Mouse (Mus musculus) liver, embryonic 13.5 days (tissue): ENCODE data around the gene Elf2. TPM values are rescaled to one million over a fixed set of nuclear protein-coding genes. Genes with fewer than 3 reads are reported as not detected.
"Not testable (repeated sequence)": the region's sequence is repeated elsewhere in the genome, so short reads cannot be mapped to it uniquely, and the experiment has no call there.

Experiments used
- ATAC-seq: fragments of 200-750 bp; cut with Nextera tagmentation; 2 replicates; pipeline ENCODE4 v1.8.0; 2017; ENCODE audit warnings: low read depth, mild to moderate bottlenecking, moderate number of reproducible peaks, moderate library complexity
- DNase-seq: peaks from one replicate; pipeline ENCODE4 v3.0.0; 2022
- H3K27ac ChIP-seq: fragments of 300-500 bp; sonication (generic); 2 replicates; pipeline ENCODE4 v1.5.1; 2015; ENCODE audit warnings: moderate library complexity, mild to moderate bottlenecking, inconsistent platforms
- H3K27me3 ChIP-seq: fragments of 300-500 bp; sonication (generic); 2 replicates; pipeline ENCODE4 v1.6.1; 2015; ENCODE audit warnings: mild to moderate bottlenecking, inconsistent platforms
- H3K36me3 ChIP-seq: fragments of 300-500 bp; sonication (generic); 2 replicates; pipeline ENCODE4 v1.6.1; 2015; ENCODE audit warnings: mild to moderate bottlenecking, inconsistent platforms
- H3K4me1 ChIP-seq: fragments of 300-500 bp; sonication (generic); replicated peaks from 2 replicates; pipeline ENCODE4 v1.6.1; 2015; ENCODE audit warnings: inconsistent platforms
- H3K4me2 ChIP-seq: fragments of 300-500 bp; sonication (generic); 2 replicates; pipeline ENCODE4 v1.6.1; 2015; ENCODE audit warnings: inconsistent platforms, mild to moderate bottlenecking, moderate library complexity
- H3K4me3 ChIP-seq: fragments of 300-500 bp; sonication (generic); replicated peaks from 2 replicates; pipeline ENCODE4 v1.5.1; 2015; ENCODE audit warnings: mild to moderate bottlenecking, inconsistent platforms
- H3K9ac ChIP-seq: fragments of 300-500 bp; sonication (generic); 2 replicates; pipeline ENCODE4 v1.6.1; 2015; ENCODE audit warnings: mild to moderate bottlenecking, inconsistent platforms
- H3K9me3 ChIP-seq: fragments of 300-500 bp; sonication (generic); replicated peaks from 2 replicates; pipeline ENCODE4 v1.6.1; 2016; ENCODE audit warnings: inconsistent platforms
- WGBS: fragments of 180-500 bp; shearing (Covaris S2); methylation state at CpG from one replicate; pipeline ENCODE4 v1.1.7; 2015; ENCODE audit not compliant: insufficient replicate concordance; 5-methylcytosine and 5-hydroxymethylcytosine counted together
- polyA plus RNA-seq: library from polyadenylated mRNA; unstranded; fragments of >200 nt; fragmentation: Nextera tagmentation; extraction: Ambion mirVana; gene quantifications from 2 replicates; pipeline ENCODE4 v1.2.1, GENCODE M21; 2015

Gene Elf2
- polyA plus RNA-seq, 1 experiment from 2014 or later = 24.0 TPM

- peaks cover 36% of the 10 kb centered on the region for H3K4me1 ChIP-seq
- 0 out of 2 replicates have a peak, but pooled peaks cover 4% of the 10 kb centered on the region for H3K27me3 ChIP-seq
- peak overlapping the region; percentile 92 for H3K4me2 ChIP-seq
- peak overlapping the region; percentile 100; the same call in 1 of the 2 replicates for H3K9ac ChIP-seq
- no peak overlapping the region for H3K4me3 ChIP-seq
- no peaks in the 10 kb centered on the region for H3K9me3 ChIP-seq
- 50% methylated on average over 10 of the region's 10 CpGs for WGBS
- ATAC-seq (no peak), DNase-seq (no peak)
- H3K27ac ChIP-seq = no peak overlapping the region; the same call in 1 of the 2 replicates
- 0 out of 2 replicates have a peak, but pooled peaks cover 2% of the 10 kb centered on the region for H3K36me3 ChIP-seq
Observed at GRCm38 (mm10) chr3:51222834-51223460, 117.5 kb downstream of the Elf2 start.

- no peak overlapping the region for H3K27ac ChIP-seq
- no peak overlapping the region for H3K4me2 ChIP-seq
- H3K4me1 ChIP-seq = peaks cover 30% of the 10 kb centered on the region
- no peak overlapping the region for H3K9ac ChIP-seq
- WGBS = 82% methylated on average over 6 of the region's 6 CpGs
- no peaks in the 10 kb centered on the region for H3K9me3 ChIP-seq
- no peak overlapping the region for H3K4me3 ChIP-seq
- ATAC-seq (no peak), DNase-seq (no peak)
- H3K27me3 ChIP-seq = 0 out of 2 replicates have a peak, but pooled peaks cover 4% of the 10 kb centered on the region
- H3K36me3 ChIP-seq = 0 out of 2 replicates have a peak, but pooled peaks cover 2% of the 10 kb centered on the region
Observed at GRCm38 (mm10) chr3:51222302-51222701, 118.2 kb downstream of the Elf2 start.

- no peak for DNase-seq
- no peak for ATAC-seq
- no peak overlapping the region for H3K4me2 ChIP-seq
- 0 out of 2 replicates have a peak, but pooled peaks cover 2% of the 10 kb centered on the region for H3K36me3 ChIP-seq
- WGBS = 79% methylated on average over 8 of the region's 8 CpGs
- H3K9ac ChIP-seq = no peak overlapping the region
- no peak overlapping the region for H3K4me3 ChIP-seq
- peaks cover 25% of the 10 kb centered on the region for H3K4me1 ChIP-seq
- 0 out of 2 replicates have a peak, but pooled peaks cover 4% of the 10 kb centered on the region for H3K27me3 ChIP-seq
- no peaks in the 10 kb centered on the region for H3K9me3 ChIP-seq
- no peak overlapping the region for H3K27ac ChIP-seq
Observed at GRCm38 (mm10) chr3:51221847-51222246, 118.6 kb downstream of the Elf2 start.

- WGBS = 28% methylated on average over 4 of the region's 4 CpGs
- 0 out of 2 replicates have a peak, but pooled peaks cover 4% of the 10 kb centered on the region for H3K27me3 ChIP-seq
Observed at GRCm38 (mm10) chr3:51220846-51221245, 119.6 kb downstream of the Elf2 start.

GRCm38 (mm10) chr3:51219213-51219612 lies 121.2 kb downstream of the Elf2 start:
- Histone ChIP-seq H3K27ac (no peak overlapping the region), H3K4me2 (no peak overlapping the region), H3K4me3 (no peak overlapping the region), H3K9me3 (no peaks in the 10 kb centered on the region), H3K36me3 (no peaks in the 10 kb centered on the region), H3K27me3 (0 out of 2 replicates have a peak, but pooled peaks cover 4% of the 10 kb centered on the region), H3K4me1 (peaks cover 15% of the 10 kb centered on the region), H3K9ac (no peak overlapping the region)
- 82% methylated on average over 5 of the region's 5 CpGs for WGBS
- DNase-seq (no peak), ATAC-seq (no peak)

More at GRCm38 (mm10) chr3:51220846-51221245, 119.6 kb downstream of the Elf2 start:
- Histone ChIP-seq H3K9me3 (no peaks in the 10 kb centered on the region), H3K27ac (no peak overlapping the region), H3K4me2 (no peak overlapping the region), H3K4me1 (peaks cover 15% of the 10 kb centered on the region), H3K9ac (no peak overlapping the region), H3K36me3 (no peaks in the 10 kb centered on the region), H3K4me3 (no peak overlapping the region)
- no peak for ATAC-seq
- no peak for DNase-seq

GRCm38 (mm10) chr3:51218385-51218784 lies 122.1 kb downstream of the Elf2 start:
- H3K27ac ChIP-seq, H3K36me3 ChIP-seq, H3K27me3 ChIP-seq, H3K9me3 ChIP-seq, H3K4me3 ChIP-seq, H3K4me1 ChIP-seq, H3K9ac ChIP-seq, DNase-seq, H3K4me2 ChIP-seq, ATAC-seq: not testable (repeated sequence)
- 67% methylated on average over 6 of the region's 6 CpGs for WGBS

- not testable (repeated sequence) for H3K27me3 ChIP-seq, H3K27ac ChIP-seq, H3K4me1 ChIP-seq, H3K4me3 ChIP-seq, H3K9ac ChIP-seq, H3K4me2 ChIP-seq, ATAC-seq, H3K36me3 ChIP-seq, DNase-seq, H3K9me3 ChIP-seq
- WGBS = 67% methylated on average over 7 of the region's 10 CpGs
Observed at GRCm38 (mm10) chr3:51216351-51216750, 124.1 kb downstream of the Elf2 start.

- Histone ChIP-seq H3K27ac (no peak overlapping the region), H3K9me3 (no peaks in the 10 kb centered on the region), H3K4me2 (no peak overlapping the region), H3K27me3 (no peaks in the 10 kb centered on the region), H3K4me1 (no peaks in the 10 kb centered on the region), H3K36me3 (no peaks in the 10 kb centered on the region), H3K9ac (no peak overlapping the region), H3K4me3 (no peak overlapping the region)
- ATAC-seq = no peak
- WGBS = 55% methylated on average over 6 of the region's 6 CpGs
- no peak for DNase-seq
Observed at GRCm38 (mm10) chr3:51215681-51216080, 124.8 kb downstream of the Elf2 start.

- ATAC-seq = no peak
- Histone ChIP-seq H3K4me3 (no peak overlapping the region), H3K9me3 (no peaks in the 10 kb centered on the region), H3K36me3 (no peaks in the 10 kb centered on the region), H3K4me1 (no peaks in the 10 kb centered on the region), H3K4me2 (no peak overlapping the region), H3K9ac (no peak overlapping the region), H3K27me3 (no peaks in the 10 kb centered on the region), H3K27ac (no peak overlapping the region)
- 80% methylated on average over 3 of the region's 3 CpGs for WGBS
- DNase-seq = no peak
Observed at GRCm38 (mm10) chr3:51213111-51213510, 127.4 kb downstream of the Elf2 start.

GRCm38 (mm10) chr3:51210485-51210884 lies 130.0 kb downstream of the Elf2 start:
- H3K36me3 ChIP-seq = no peaks in the 10 kb centered on the region
- H3K27ac ChIP-seq = no peak overlapping the region
- no peak overlapping the region for H3K9ac ChIP-seq
- WGBS = 89% methylated on average over 3 of the region's 3 CpGs
- no peak overlapping the region for H3K4me2 ChIP-seq
- no peaks in the 10 kb centered on the region for H3K9me3 ChIP-seq
- DNase-seq = no peak
- no peaks in the 10 kb centered on the region for H3K27me3 ChIP-seq
- no peak for ATAC-seq
- no peak overlapping the region for H3K4me3 ChIP-seq
- H3K4me1 ChIP-seq = no peaks in the 10 kb centered on the region

- no peak for DNase-seq
- ATAC-seq = peak; percentile 34
- Histone ChIP-seq H3K4me3 (no peak overlapping the region), H3K9ac (no peak overlapping the region), H3K4me1 (no peaks in the 10 kb centered on the region), H3K36me3 (no peaks in the 10 kb centered on the region), H3K9me3 (no peaks in the 10 kb centered on the region), H3K27me3 (no peaks in the 10 kb centered on the region), H3K27ac (no peak overlapping the region; the same call in 1 of the 2 replicates), H3K4me2 (no peak overlapping the region)
- 63% methylated on average over 7 of the region's 7 CpGs for WGBS
Observed at GRCm38 (mm10) chr3:51209503-51210314, 130.8 kb downstream of the Elf2 start.
